Mouse (Mus musculus) monocyte, adult 5-6 weeks (primary cell): ENCODE data around the gene Gadd45b. TPM values are rescaled to one million over a fixed set of nuclear protein-coding genes. Genes with fewer than 3 reads are reported as not detected.

Experiments
- ATAC-seq: fragments of 153-309, 156-312 bp; replicated peaks from 2 replicates; pipeline ENCODE4 v1.8.0; 2017; ENCODE audit warnings: mild to moderate bottlenecking; ENCODE audit not compliant: low TSS enrichment, insufficient number of reproducible peaks, severe bottlenecking, poor library complexity, low FRiP score
- total RNA-seq: library from RNA; stranded (forward); fragments of 200-1000, 200-491, 200-594 nt; gene quantifications from 3 replicates; pipeline ENCODE4 v1.2.3, GENCODE M21; 2017

Gene Gadd45b
- total RNA-seq, result 18.9 to 25.8 TPM (median 22.5 TPM) in 3 replicates

- peak; percentile 88 for ATAC-seq
Observed at GRCm38 (mm10) chr10:80929299-80930226, at the start of gene Gadd45b. Gene Gadd45b (plus strand): TSS chr10:80930073.

- ATAC-seq, result peak; percentile 65
Observed at GRCm38 (mm10) chr10:80880131-80880641, 49.7 kb upstream of the Gadd45b start.

- no peak for ATAC-seq
Observed at GRCm38 (mm10) chr10:80880901-80881300, 49.0 kb upstream of the Gadd45b start.

- ATAC-seq, result peak; percentile 54; the same call in 1 of the 2 replicates
Observed at GRCm38 (mm10) chr10:80881301-80881700, 48.6 kb upstream of the Gadd45b start.

GRCm38 (mm10) chr10:80887181-80887580 lies 42.7 kb upstream of the Gadd45b start:
- no peak for ATAC-seq

- no peak for ATAC-seq
Observed at GRCm38 (mm10) chr10:80895100-80895499, 34.8 kb upstream of the Gadd45b start.

GRCm38 (mm10) chr10:80895697-80896096 lies 34.2 kb upstream of the Gadd45b start:
- ATAC-seq, result no peak

- no peak for ATAC-seq
Observed at GRCm38 (mm10) chr10:80896581-80897485, 33.0 kb upstream of the Gadd45b start.

- ATAC-seq, result no peak
Observed at GRCm38 (mm10) chr10:80897861-80898510, 31.9 kb upstream of the Gadd45b start.

- no peak for ATAC-seq
Observed at GRCm38 (mm10) chr10:80899074-80899473, 30.8 kb upstream of the Gadd45b start.

GRCm38 (mm10) chr10:80899591-80900317 lies 30.1 kb upstream of the Gadd45b start:
- 0 out of 2 replicates have a peak, but pooled peaks have one; percentile 1 for ATAC-seq

- peak; percentile 92 for ATAC-seq
Observed at GRCm38 (mm10) chr10:80900318-80901247, 29.3 kb upstream of the Gadd45b start, which contains the start of gene Timm13. Gene Timm13 (minus strand): TSS chr10:80900969.

- ATAC-seq, result no peak
Observed at GRCm38 (mm10) chr10:80901409-80902272, 28.2 kb upstream of the Gadd45b start.

GRCm38 (mm10) chr10:80902273-80902940 lies 27.5 kb upstream of the Gadd45b start:
- ATAC-seq, result no peak

- no peak for ATAC-seq
Observed at GRCm38 (mm10) chr10:80903282-80903681, 26.6 kb upstream of the Gadd45b start.
